Mouse (Mus musculus): ENCODE data around the gene Nlk. TPM values are rescaled to one million over a fixed set of nuclear protein-coding genes. Genes with fewer than 3 reads are reported as not detected.

The Nlk gene
- polyA plus RNA-seq, 1 experiment from 2014 or later: 14.8 TPM

DNA sequence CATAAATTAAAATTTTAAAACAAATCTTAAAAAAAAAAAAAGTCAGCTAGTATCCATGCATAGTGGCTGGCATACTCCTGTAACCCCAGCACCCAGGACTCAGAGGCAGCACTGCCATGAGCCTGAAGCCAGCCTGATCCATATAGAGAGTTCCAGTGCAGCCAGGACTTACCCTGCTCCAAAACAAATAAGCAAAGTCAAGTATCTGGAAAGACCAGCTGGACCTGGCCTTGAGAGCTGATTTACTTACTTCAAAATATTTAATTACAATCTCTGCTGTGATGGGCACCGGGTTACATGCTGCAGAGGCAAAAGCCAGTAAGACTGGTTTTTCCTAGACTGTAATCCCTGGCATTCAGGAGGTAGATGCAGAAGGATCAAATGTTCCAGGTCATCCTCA, 27.6 kb upstream of the Nlk start:
- WGBS: 67% methylated on average over 1 of the region's 1 CpGs
- Histone ChIP-seq H3K9ac (no peak overlapping the region), H3K27me3 (no peaks in the 10 kb centered on the region), H3K36me3 (no peaks in the 10 kb centered on the region), H3K4me1 (no peaks in the 10 kb centered on the region), H3K9me3 (no peaks in the 10 kb centered on the region), H3K4me3 (no peak overlapping the region), H3K27ac (no peak overlapping the region), H3K4me2 (replicated peaks) (no peak overlapping the region)
- ATAC-seq (ENCODE audit: insufficient number of reproducible peaks, insufficient read depth, low FRiP score, low TSS enrichment): no peak

DNA sequence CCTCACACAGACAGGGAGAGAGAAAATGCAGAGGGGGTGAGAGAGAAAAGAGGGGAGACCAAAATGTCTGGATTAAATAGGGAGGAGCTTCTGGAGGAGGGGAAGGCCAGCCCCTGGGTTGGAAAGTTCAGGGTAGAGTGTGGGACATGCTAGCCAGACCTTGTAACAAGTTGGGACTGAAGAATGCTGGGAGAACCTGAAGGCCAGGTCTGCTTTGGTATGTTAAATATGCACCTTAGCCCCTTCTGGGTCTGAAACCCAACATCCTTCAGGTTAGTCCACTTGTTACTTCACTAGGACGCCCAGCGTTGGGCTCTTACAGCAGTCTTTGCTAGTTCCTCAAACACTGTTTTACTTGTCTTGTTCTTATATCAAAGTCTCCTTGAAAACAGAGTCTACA, 24.2 kb upstream of the Nlk start:
- ATAC-seq (ENCODE audit: insufficient number of reproducible peaks, insufficient read depth, low FRiP score, low TSS enrichment): no peak
- Histone ChIP-seq H3K36me3 (no peaks in the 10 kb centered on the region), H3K27me3 (no peaks in the 10 kb centered on the region), H3K4me2 (replicated peaks) (no peak overlapping the region), H3K27ac (no peak overlapping the region), H3K9me3 (no peaks in the 10 kb centered on the region), H3K4me3 (no peak overlapping the region), H3K4me1 (no peaks in the 10 kb centered on the region), H3K9ac (no peak overlapping the region)
- WGBS: 79% methylated on average over 2 of the region's 2 CpGs

GRCm38 (mm10) chr11:78717655-78718054, 20.5 kb upstream of the Nlk start:
- 49% methylated on average over 4 of the region's 4 CpGs for WGBS
- no peak for ATAC-seq (ENCODE audit: insufficient number of reproducible peaks, insufficient read depth, low FRiP score, low TSS enrichment)
- no peak overlapping the region for H3K9ac ChIP-seq

DNA sequence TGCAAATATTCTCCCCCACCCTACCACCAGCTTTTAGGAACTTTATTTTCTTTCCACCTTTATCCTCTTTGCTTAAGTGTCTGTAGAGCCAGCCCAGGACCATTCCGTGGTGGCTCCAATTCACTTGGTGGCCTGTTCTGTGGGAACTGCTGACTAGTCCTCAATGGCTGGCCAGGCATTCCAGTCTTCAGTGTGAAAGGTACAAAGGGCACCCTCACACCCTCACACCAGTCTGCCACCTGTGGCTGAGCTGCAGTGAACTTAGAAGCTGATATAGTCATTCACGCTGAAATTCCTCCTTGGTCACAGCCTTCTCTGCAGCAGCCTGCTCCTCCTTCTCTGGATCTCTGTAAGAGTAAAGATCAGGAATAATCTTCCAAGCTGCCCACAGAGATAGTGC, 11.5 kb upstream of the Nlk start:
- ATAC-seq (ENCODE audit: insufficient number of reproducible peaks, insufficient read depth, low FRiP score, low TSS enrichment): no peak
- Histone ChIP-seq H3K4me3 (no peak overlapping the region), H3K4me2 (replicated peaks) (no peak overlapping the region), H3K9me3 (no peaks in the 10 kb centered on the region), H3K27me3 (no peaks in the 10 kb centered on the region), H3K36me3 (no peaks in the 10 kb centered on the region), H3K27ac (no peak overlapping the region), H3K9ac (no peak overlapping the region), H3K4me1 (no peaks in the 10 kb centered on the region)
- WGBS: 72% methylated on average over 2 of the region's 2 CpGs

More at GRCm38 (mm10) chr11:78717655-78718054, 20.5 kb upstream of the Nlk start:
- no peaks in the 10 kb centered on the region for H3K27me3 ChIP-seq
- H3K4me2 ChIP-seq (replicated peaks): no peak overlapping the region
- no peaks in the 10 kb centered on the region for H3K9me3 ChIP-seq
- no peak overlapping the region for H3K4me3 ChIP-seq
- no peaks in the 10 kb centered on the region for H3K4me1 ChIP-seq
- no peaks in the 10 kb centered on the region for H3K36me3 ChIP-seq
- no peak overlapping the region for H3K27ac ChIP-seq

DNA sequence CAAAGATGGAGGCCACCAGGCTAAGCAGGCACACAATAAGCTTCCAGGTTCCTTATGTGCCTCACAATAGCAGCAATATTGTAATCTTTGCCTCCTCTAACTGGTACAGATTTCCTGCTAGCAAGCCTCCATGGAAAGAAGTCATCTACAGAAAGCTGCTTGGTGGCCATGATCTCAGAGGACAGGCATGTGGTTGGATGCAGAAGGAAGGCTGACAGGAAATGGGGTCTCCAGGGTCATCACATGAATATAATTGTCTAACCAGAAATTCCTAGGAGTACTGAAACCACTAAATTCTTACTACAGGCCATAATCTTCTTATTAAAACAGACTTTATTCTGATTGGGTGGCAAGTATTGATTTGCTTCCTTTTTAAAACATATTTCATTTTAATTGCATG, 8.9 kb upstream of the Nlk start:
- H3K27ac ChIP-seq: no peak overlapping the region
- no peak for ATAC-seq (ENCODE audit: insufficient number of reproducible peaks, insufficient read depth, low FRiP score, low TSS enrichment)
- no peaks in the 10 kb centered on the region for H3K9me3 ChIP-seq
- H3K4me2 ChIP-seq (replicated peaks): no peak overlapping the region
- H3K27me3 ChIP-seq: no peaks in the 10 kb centered on the region
- no peaks in the 10 kb centered on the region for H3K36me3 ChIP-seq
- no peak overlapping the region for H3K9ac ChIP-seq
- H3K4me3 ChIP-seq: no peak overlapping the region
- H3K4me1 ChIP-seq: no peaks in the 10 kb centered on the region

GRCm38 (mm10) chr11:78703085-78703484, 5.9 kb upstream of the Nlk start:
- Histone ChIP-seq H3K9me3 (no peaks in the 10 kb centered on the region), H3K4me2 (replicated peaks) (no peak overlapping the region), H3K27me3 (no peaks in the 10 kb centered on the region), H3K9ac (no peak overlapping the region), H3K4me1 (no peaks in the 10 kb centered on the region), H3K36me3 (no peaks in the 10 kb centered on the region), H3K4me3 (no peak overlapping the region), H3K27ac (no peak overlapping the region)
- WGBS: 81% methylated on average over 5 of the region's 5 CpGs
- ATAC-seq (ENCODE audit: insufficient number of reproducible peaks, insufficient read depth, low FRiP score, low TSS enrichment): no peak

- Histone ChIP-seq H3K36me3 (no peaks in the 10 kb centered on the region), H3K9me3 (no peaks in the 10 kb centered on the region), H3K27me3 (no peaks in the 10 kb centered on the region), H3K9ac (no peak overlapping the region), H3K4me3 (no peak overlapping the region), H3K27ac (no peak overlapping the region), H3K4me1 (no peaks in the 10 kb centered on the region), H3K4me2 (replicated peaks) (no peak overlapping the region)
- no peak for ATAC-seq (ENCODE audit: insufficient number of reproducible peaks, insufficient read depth, low FRiP score, low TSS enrichment)
- WGBS: 71% methylated on average over 3 of the region's 3 CpGs
Measured at GRCm38 (mm10) chr11:78702319-78702718, 5.1 kb upstream of the Nlk start.

- peak overlapping the region; percentile 76 for H3K4me3 ChIP-seq
Measured at GRCm38 (mm10) chr11:78697753-78698171, 589 bp upstream of the Nlk start.

DNA sequence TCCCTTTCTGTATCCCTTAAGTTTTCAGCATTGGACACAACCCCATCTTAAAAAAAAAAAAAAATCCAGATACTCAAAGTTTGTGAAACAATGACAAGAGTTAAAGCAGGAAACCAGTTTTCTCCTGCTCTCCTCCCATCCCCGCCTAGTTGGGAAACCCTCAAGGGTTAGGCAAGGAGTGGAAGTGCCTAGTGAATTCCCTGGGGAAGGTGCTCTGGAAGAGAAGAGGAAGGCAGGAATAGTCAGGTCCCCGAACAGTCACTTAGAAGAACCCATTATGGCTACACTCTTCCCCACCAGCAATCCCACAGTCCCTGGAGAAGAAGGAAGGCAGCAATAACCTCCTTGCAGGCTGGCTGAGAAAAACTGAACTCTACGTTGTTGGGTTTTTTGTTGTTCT, 2.9 kb downstream of the Nlk start:
- H3K9ac ChIP-seq: no peak overlapping the region
- H3K27ac ChIP-seq: no peak overlapping the region
- H3K36me3 ChIP-seq: no peaks in the 10 kb centered on the region
- no peaks in the 10 kb centered on the region for H3K27me3 ChIP-seq
- H3K4me3 ChIP-seq: no peak overlapping the region
- no peak for ATAC-seq (ENCODE audit: insufficient number of reproducible peaks, insufficient read depth, low FRiP score, low TSS enrichment)
- no peaks in the 10 kb centered on the region for H3K9me3 ChIP-seq
- peak overlapping the region; percentile 33 for H3K4me2 ChIP-seq (replicated peaks)
- WGBS: 55% methylated on average over 3 of the region's 3 CpGs
- peaks cover 35% of the 10 kb centered on the region for H3K4me1 ChIP-seq

More at GRCm38 (mm10) chr11:78697753-78698171, 589 bp upstream of the Nlk start:
- peaks cover 25% of the 10 kb centered on the region for H3K4me1 ChIP-seq
- ATAC-seq (ENCODE audit: insufficient number of reproducible peaks, insufficient read depth, low FRiP score, low TSS enrichment): peak; percentile 81
- H3K36me3 ChIP-seq: no peaks in the 10 kb centered on the region
- no peak overlapping the region for H3K9ac ChIP-seq
- peak overlapping the region; percentile 25; the same call in 1 of the 2 replicates for H3K4me2 ChIP-seq (replicated peaks)
- H3K27me3 ChIP-seq: no peaks in the 10 kb centered on the region
- under 1% methylated on average over 12 of the region's 12 CpGs for WGBS
- H3K27ac ChIP-seq: no peak overlapping the region
- no peaks in the 10 kb centered on the region for H3K9me3 ChIP-seq

GRCm38 (mm10) chr11:78693307-78693706, 3.9 kb downstream of the Nlk start:
- Histone ChIP-seq H3K9me3 (no peaks in the 10 kb centered on the region), H3K9ac (no peak overlapping the region), H3K4me1 (peaks cover 35% of the 10 kb centered on the region), H3K27ac (no peak overlapping the region), H3K36me3 (no peaks in the 10 kb centered on the region), H3K4me3 (no peak overlapping the region), H3K27me3 (no peaks in the 10 kb centered on the region), H3K4me2 (replicated peaks) (0 out of 2 replicates have a peak overlapping the region, but pooled peaks have one; percentile 9)
- ATAC-seq (ENCODE audit: insufficient number of reproducible peaks, insufficient read depth, low FRiP score, low TSS enrichment): no peak
- WGBS: 91% methylated on average over 8 of the region's 8 CpGs

GRCm38 (mm10) chr11:78691201-78691600, 6.0 kb downstream of the Nlk start:
- H3K4me1 ChIP-seq: peaks cover 39% of the 10 kb centered on the region
- H3K27me3 ChIP-seq: no peaks in the 10 kb centered on the region
- H3K4me3 ChIP-seq: no peak overlapping the region
- no peak for ATAC-seq (ENCODE audit: insufficient number of reproducible peaks, insufficient read depth, low FRiP score, low TSS enrichment)
- H3K9ac ChIP-seq: no peak overlapping the region
- no peak overlapping the region for H3K4me2 ChIP-seq (replicated peaks)
- WGBS: 72% methylated on average over 2 of the region's 2 CpGs
- no peak overlapping the region for H3K27ac ChIP-seq
- H3K9me3 ChIP-seq: no peaks in the 10 kb centered on the region
- H3K36me3 ChIP-seq: no peaks in the 10 kb centered on the region

DNA sequence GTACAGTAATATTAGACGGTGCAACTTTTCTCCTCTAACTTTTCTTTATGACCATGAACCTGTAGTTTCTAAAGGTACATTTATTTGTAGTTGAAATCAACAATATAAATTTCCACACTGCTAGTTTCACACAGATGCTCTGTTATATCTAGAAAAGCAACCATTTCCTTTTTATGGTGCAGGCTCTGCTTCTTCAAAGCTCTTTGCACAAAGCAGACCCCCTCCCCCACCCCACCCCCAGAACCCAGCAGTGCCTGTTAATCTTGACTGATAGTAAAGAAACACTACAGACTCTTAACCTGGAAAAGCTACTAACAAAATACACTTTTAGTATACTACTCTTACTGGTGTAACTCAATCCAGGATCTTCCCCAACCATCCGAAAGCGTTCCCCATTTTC, 6.6 kb downstream of the Nlk start:
- H3K4me1 ChIP-seq: peaks cover 33% of the 10 kb centered on the region
- H3K27me3 ChIP-seq: no peaks in the 10 kb centered on the region
- no peaks in the 10 kb centered on the region for H3K36me3 ChIP-seq
- H3K4me2 ChIP-seq (replicated peaks): no peak overlapping the region
- 81% methylated on average over 3 of the region's 3 CpGs for WGBS
- no peak overlapping the region for H3K4me3 ChIP-seq
- H3K9ac ChIP-seq: no peak overlapping the region
- no peak for ATAC-seq (ENCODE audit: insufficient number of reproducible peaks, insufficient read depth, low FRiP score, low TSS enrichment)
- no peak overlapping the region for H3K27ac ChIP-seq
- no peaks in the 10 kb centered on the region for H3K9me3 ChIP-seq

DNA sequence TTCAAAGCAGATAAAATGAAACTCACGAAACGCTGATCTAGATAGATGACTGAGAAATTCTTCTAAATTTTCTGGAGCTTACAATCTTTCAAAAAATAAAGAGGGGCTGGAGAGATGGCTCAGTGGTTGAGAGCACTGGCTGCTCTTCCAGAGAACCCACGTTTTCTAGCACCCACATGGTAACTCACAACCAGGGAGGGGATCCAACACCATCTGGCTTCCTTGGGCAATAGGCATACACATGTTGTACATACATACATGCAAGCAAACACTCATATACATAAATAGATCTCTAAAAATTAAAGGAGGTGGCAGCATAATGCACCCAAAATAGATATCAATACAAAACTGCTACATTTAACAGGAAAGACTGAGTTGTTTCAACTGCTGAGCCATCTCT, 16.1 kb downstream of the Nlk start:
- no peaks in the 10 kb centered on the region for H3K27me3 ChIP-seq
- peaks cover 8% of the 10 kb centered on the region; the same call in 1 of the 2 replicates for H3K36me3 ChIP-seq
- H3K4me3 ChIP-seq: no peak overlapping the region
- no peak overlapping the region for H3K9ac ChIP-seq
- H3K27ac ChIP-seq: no peak overlapping the region
- H3K4me1 ChIP-seq: no peaks in the 10 kb centered on the region
- no peak for ATAC-seq (ENCODE audit: insufficient number of reproducible peaks, insufficient read depth, low FRiP score, low TSS enrichment)
- no peak overlapping the region for H3K4me2 ChIP-seq (replicated peaks)
- H3K9me3 ChIP-seq: no peaks in the 10 kb centered on the region
- 81% methylated on average over 3 of the region's 3 CpGs for WGBS
